Mouse (Mus musculus) embryonic facial prominence, embryonic 10.5 days (tissue): ENCODE results near the gene Pakap. TPM values are rescaled to one million over a fixed set of nuclear protein-coding genes. Genes with fewer than 3 reads are reported as not detected.

Experiments used
- DNase-seq: peaks from one replicate; pipeline ENCODE4 v3.0.0-alpha.2; 2017; ENCODE audit warnings: low spot score
- H3K27ac ChIP-seq: fragments of 300-500 bp; sonication (generic); replicated peaks from 2 replicates; pipeline ENCODE4 v1.5.1; 2016; ENCODE audit warnings: mild to moderate bottlenecking
- H3K27me3 ChIP-seq: fragments of 300-500 bp; sonication (generic); replicated peaks from 2 replicates; pipeline ENCODE4 v1.6.1; 2016; ENCODE audit warnings: low read depth, mild to moderate bottlenecking; ENCODE audit not compliant: poor library complexity, severe bottlenecking
- H3K36me3 ChIP-seq: fragments of 300-500 bp; sonication (generic); replicated peaks from 2 replicates; pipeline ENCODE4 v1.6.1; 2016; ENCODE audit warnings: mild to moderate bottlenecking, moderate library complexity
- H3K4me1 ChIP-seq: fragments of 300-500 bp; sonication (generic); 2 replicates; pipeline ENCODE4 v1.6.1; 2016
- H3K4me3 ChIP-seq: fragments of 300-500 bp; sonication (generic); 2 replicates; pipeline ENCODE4 v1.5.1; 2016; ENCODE audit warnings: mild to moderate bottlenecking, moderate library complexity
- H3K9me3 ChIP-seq: fragments of 300-500 bp; sonication (generic); 2 replicates; pipeline ENCODE4 v1.6.1; 2016; ENCODE audit warnings: mild to moderate bottlenecking
- WGBS: fragments of 180-500 bp; shearing (Covaris S2); methylation state at CpG from one replicate; pipeline ENCODE4 v1.1.7; 2016; 5-methylcytosine and 5-hydroxymethylcytosine counted together
- polyA plus RNA-seq: library from polyadenylated mRNA; unstranded; fragments of >200 nt; fragmentation: Nextera tagmentation; extraction: Ambion mirVana; gene quantifications from 2 replicates; pipeline ENCODE4 v1.2.1, GENCODE M21; 2016

The Pakap gene
- polyA plus RNA-seq, 1 experiment from 2014 or later = 25.8 TPM

DNA sequence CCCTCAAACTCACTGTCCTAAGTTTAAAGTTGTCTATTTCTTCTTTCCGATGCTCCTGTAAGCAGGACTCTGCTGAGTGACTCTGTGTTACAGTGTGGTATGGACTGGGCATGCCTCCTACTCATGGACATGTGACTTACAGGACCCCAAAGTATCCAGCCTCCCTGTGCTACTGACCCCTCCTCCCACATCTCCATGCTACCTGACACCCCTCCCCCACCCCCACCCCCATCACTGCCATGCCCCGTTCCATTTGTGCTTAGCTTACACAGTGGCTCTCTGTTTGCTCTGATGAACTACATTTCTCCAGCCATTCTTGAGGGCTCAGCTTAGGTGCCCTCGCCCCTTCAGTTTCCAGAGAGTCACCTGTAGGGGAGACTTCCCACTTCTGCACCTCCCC is 118.8 kb downstream of the Pakap start:
- Histone ChIP-seq H3K27ac (no peak overlapping the region), H3K4me3 (no peak overlapping the region)
- 71% methylated on average over 3 of the region's 3 CpGs for WGBS

GRCm38 (mm10) chr4:57687583-57687982 is 119.6 kb downstream of the Pakap start:
- DNase-seq = no peak
- H3K4me3 ChIP-seq = no peak overlapping the region
- H3K4me1 ChIP-seq = peaks cover 38% of the 10 kb centered on the region
- peaks cover 5% of the 10 kb centered on the region; the same call in 1 of the 2 replicates for H3K36me3 ChIP-seq
- H3K27ac ChIP-seq = no peak overlapping the region
- WGBS = 88% methylated on average over 3 of the region's 3 CpGs
- H3K9me3 ChIP-seq = no peaks in the 10 kb centered on the region
- H3K27me3 ChIP-seq = no peaks in the 10 kb centered on the region

More for the DNA sequence above, 118.8 kb downstream of the Pakap start:
- H3K4me1 ChIP-seq = peaks cover 41% of the 10 kb centered on the region
- no peaks in the 10 kb centered on the region for H3K27me3 ChIP-seq
- DNase-seq = no peak
- no peaks in the 10 kb centered on the region for H3K9me3 ChIP-seq
- peaks cover 5% of the 10 kb centered on the region; the same call in 1 of the 2 replicates for H3K36me3 ChIP-seq

GRCm38 (mm10) chr4:57688131-57688530 is 120.2 kb downstream of the Pakap start:
- DNase-seq = no peak
- Histone ChIP-seq H3K9me3 (no peaks in the 10 kb centered on the region), H3K4me3 (no peak overlapping the region), H3K27me3 (no peaks in the 10 kb centered on the region), H3K27ac (no peak overlapping the region), H3K4me1 (peaks cover 36% of the 10 kb centered on the region), H3K36me3 (peaks cover 5% of the 10 kb centered on the region; the same call in 1 of the 2 replicates)
- 71% methylated on average over 9 of the region's 9 CpGs for WGBS

- Histone ChIP-seq H3K4me1 (peaks cover 29% of the 10 kb centered on the region), H3K27ac (no peak overlapping the region), H3K36me3 (peaks cover 5% of the 10 kb centered on the region; the same call in 1 of the 2 replicates), H3K9me3 (no peaks in the 10 kb centered on the region), H3K4me3 (no peak overlapping the region), H3K27me3 (no peaks in the 10 kb centered on the region)
- 70% methylated on average over 6 of the region's 6 CpGs for WGBS
- DNase-seq = no peak
Observed at GRCm38 (mm10) chr4:57690001-57690400, 122.0 kb downstream of the Pakap start.

- no peak for DNase-seq
- no peaks in the 10 kb centered on the region for H3K27me3 ChIP-seq
- H3K27ac ChIP-seq = 0 out of 2 replicates have a peak overlapping the region, but pooled peaks have one; percentile 4
- H3K36me3 ChIP-seq = peaks cover 5% of the 10 kb centered on the region; the same call in 1 of the 2 replicates
- no peak overlapping the region for H3K4me3 ChIP-seq
- H3K9me3 ChIP-seq = no peaks in the 10 kb centered on the region
- peaks cover 26% of the 10 kb centered on the region for H3K4me1 ChIP-seq
- WGBS = 57% methylated on average over 1 of the region's 1 CpGs
Observed at GRCm38 (mm10) chr4:57690805-57691204, 122.8 kb downstream of the Pakap start.

GRCm38 (mm10) chr4:57694356-57695136 is 126.6 kb downstream of the Pakap start:
- peaks cover 14% of the 10 kb centered on the region for H3K4me1 ChIP-seq
- H3K36me3 ChIP-seq = peaks cover 5% of the 10 kb centered on the region; the same call in 1 of the 2 replicates
- no peak overlapping the region for H3K27ac ChIP-seq
- no peaks in the 10 kb centered on the region for H3K27me3 ChIP-seq
- no peak for DNase-seq
- H3K9me3 ChIP-seq = no peaks in the 10 kb centered on the region
- WGBS = 87% methylated on average over 5 of the region's 5 CpGs
- no peak overlapping the region for H3K4me3 ChIP-seq

DNA sequence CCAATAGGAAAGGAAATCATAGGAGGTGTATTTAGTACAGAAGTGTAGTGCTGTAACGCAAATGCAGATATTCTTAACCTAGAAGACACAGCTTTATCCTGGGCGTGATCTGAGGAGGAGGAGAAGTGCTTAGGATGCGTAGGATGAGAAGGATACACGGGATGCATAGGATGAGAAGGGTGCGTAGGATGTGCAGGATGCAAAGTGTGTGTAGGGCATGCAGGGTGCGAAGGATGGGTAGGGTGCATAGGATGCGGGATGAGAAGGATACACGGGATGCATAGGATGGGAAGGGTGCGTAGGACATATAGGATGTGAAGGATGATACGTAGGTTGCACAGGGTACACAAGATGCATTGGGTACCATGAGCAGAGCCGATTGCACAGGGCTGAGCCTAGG is 129.0 kb downstream of the Pakap start:
- Histone ChIP-seq H3K4me3 (no peak overlapping the region), H3K27ac (no peak overlapping the region), H3K4me1 (peaks cover 9% of the 10 kb centered on the region), H3K27me3 (no peaks in the 10 kb centered on the region), H3K36me3 (no peaks in the 10 kb centered on the region), H3K9me3 (no peaks in the 10 kb centered on the region)
- no peak for DNase-seq
- WGBS = 97% methylated on average over 11 of the region's 11 CpGs

GRCm38 (mm10) chr4:57697918-57698611 is 130.1 kb downstream of the Pakap start:
- Histone ChIP-seq H3K36me3 (no peaks in the 10 kb centered on the region), H3K4me1 (peaks cover 9% of the 10 kb centered on the region), H3K27ac (peak overlapping the region; percentile 15; the same call in 1 of the 2 replicates), H3K9me3 (no peaks in the 10 kb centered on the region), H3K4me3 (no peak overlapping the region), H3K27me3 (no peaks in the 10 kb centered on the region)
- DNase-seq = peak; percentile 39
- WGBS = 49% methylated on average over 12 of the region's 12 CpGs

GRCm38 (mm10) chr4:57701576-57701975 is 133.6 kb downstream of the Pakap start:
- Histone ChIP-seq H3K9me3 (no peaks in the 10 kb centered on the region), H3K27me3 (no peaks in the 10 kb centered on the region), H3K4me1 (peaks cover 13% of the 10 kb centered on the region), H3K36me3 (no peaks in the 10 kb centered on the region), H3K4me3 (no peak overlapping the region), H3K27ac (no peak overlapping the region)
- no peak for DNase-seq
- WGBS = 88% methylated on average over 5 of the region's 5 CpGs

DNA sequence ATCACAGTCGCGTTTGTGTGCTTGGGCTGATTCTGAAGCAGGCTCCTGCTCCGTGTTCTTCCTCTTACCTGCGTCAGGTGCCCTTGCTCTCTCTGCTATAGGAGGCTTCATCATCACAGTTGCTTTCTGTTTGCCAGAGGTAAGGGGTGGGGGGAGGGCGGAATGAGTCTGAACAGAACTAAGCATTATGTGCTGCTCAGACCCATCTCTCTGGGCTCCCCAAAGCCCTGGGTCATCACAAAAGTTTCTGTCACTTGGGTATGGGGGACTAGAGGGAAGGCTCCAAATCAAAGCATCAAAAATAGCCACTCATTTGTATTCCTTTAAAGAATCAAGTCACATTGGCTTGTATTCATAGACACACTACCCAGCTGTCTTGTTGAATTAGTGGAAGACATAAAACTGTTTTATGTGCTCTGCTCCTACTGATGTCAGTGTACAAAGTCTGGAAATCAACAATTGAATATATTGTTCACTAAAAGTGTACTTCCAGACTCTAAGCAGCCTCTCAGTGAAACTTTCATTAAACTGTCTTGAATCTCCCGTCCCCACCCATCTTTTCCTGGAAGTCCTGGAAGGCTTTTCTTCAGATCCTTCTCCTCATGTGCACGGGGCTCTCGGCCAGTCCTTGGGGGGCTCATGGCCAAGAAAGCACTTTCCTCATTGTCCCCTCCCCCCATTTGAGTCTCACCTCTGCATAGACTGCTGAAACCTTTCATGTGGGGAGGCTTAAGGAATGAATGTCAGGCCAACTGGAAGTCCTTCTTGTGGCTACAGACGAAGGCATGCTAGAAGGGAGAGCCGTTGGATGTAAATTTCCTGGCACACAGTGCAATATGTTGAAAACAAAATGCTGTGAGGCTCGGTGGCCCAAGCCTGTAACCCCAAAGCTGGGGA is 135.8 kb downstream of the Pakap start:
- H3K27ac ChIP-seq = no peak overlapping the region
- no peak overlapping the region for H3K4me3 ChIP-seq
- no peaks in the 10 kb centered on the region for H3K27me3 ChIP-seq
- no peaks in the 10 kb centered on the region for H3K36me3 ChIP-seq
- 85% methylated on average over 11 of the region's 11 CpGs for WGBS
- no peaks in the 10 kb centered on the region for H3K9me3 ChIP-seq
- 0 out of 2 replicates have a peak, but pooled peaks cover 4% of the 10 kb centered on the region for H3K4me1 ChIP-seq
- no peak for DNase-seq

DNA sequence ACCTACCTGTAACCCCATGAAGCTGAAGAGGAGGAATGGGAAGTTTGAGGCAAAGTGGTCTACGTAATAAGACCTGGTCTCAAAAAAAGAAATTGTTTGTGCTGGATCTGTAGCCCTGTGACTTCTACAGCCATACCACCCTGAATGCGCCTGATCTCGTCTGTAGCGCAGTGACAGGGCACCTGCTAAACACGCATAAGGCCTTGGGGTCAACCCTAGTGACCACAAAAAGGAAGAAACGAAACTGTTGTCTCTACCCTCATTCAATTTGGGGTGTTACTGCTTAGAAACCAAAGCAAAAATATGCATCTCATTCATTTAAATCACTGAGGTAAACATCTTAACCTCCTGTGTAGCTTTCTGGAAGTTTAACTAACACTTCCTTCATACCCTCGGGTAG is 136.6 kb downstream of the Pakap start:
- H3K36me3 ChIP-seq = peaks cover 3% of the 10 kb centered on the region; the same call in 1 of the 2 replicates
- no peak for DNase-seq
- WGBS = 89% methylated on average over 7 of the region's 7 CpGs
- H3K27ac ChIP-seq = no peak overlapping the region
- no peaks in the 10 kb centered on the region for H3K9me3 ChIP-seq
- 0 out of 2 replicates have a peak, but pooled peaks cover 4% of the 10 kb centered on the region for H3K4me1 ChIP-seq
- H3K27me3 ChIP-seq = no peaks in the 10 kb centered on the region
- H3K4me3 ChIP-seq = no peak overlapping the region

GRCm38 (mm10) chr4:57715849-57716248 is 147.9 kb downstream of the Pakap start:
- Histone ChIP-seq H3K27ac (no peak overlapping the region), H3K9me3 (no peaks in the 10 kb centered on the region), H3K27me3 (no peaks in the 10 kb centered on the region), H3K36me3 (no peaks in the 10 kb centered on the region), H3K4me3 (no peak overlapping the region), H3K4me1 (peaks cover 16% of the 10 kb centered on the region)
- no peak for DNase-seq
